Mouse (Mus musculus) heart, adult 2 months (tissue): ENCODE data around the gene Mapkap1. TPM values are rescaled to one million over a fixed set of nuclear protein-coding genes. Genes with fewer than 3 reads are reported as not detected.
A peak's percentile ranks its signal among the peaks of the same experiment; 100 is the strongest.

Experiments used
- DNase-seq, 2 experiments: peaks; one replicate each; pipeline ENCODE4 v3.0.0; 2021
- H3K27ac ChIP-seq: fragments of 200-600 bp; 2 replicates; pipeline ENCODE4 v1.8.1; 2022
- H3K27me3 ChIP-seq: fragments of 200-500 bp; 2 replicates; pipeline ENCODE4 v1.6.1; 2012; ENCODE audit warnings: mild to moderate bottlenecking, low read length, inconsistent platforms, mixed read lengths; ENCODE audit not compliant: control insufficient read depth, insufficient read depth
- H3K36me3 ChIP-seq: fragments of 200-500 bp; 2 replicates; pipeline ENCODE4 v1.6.1; 2012; ENCODE audit warnings: low read length, inconsistent platforms; ENCODE audit not compliant: control insufficient read depth, insufficient read depth
- H3K4me1 ChIP-seq: fragments of 200-500 bp; 2 replicates; pipeline ENCODE4 v1.6.1; 2011; ENCODE audit warnings: low read length; ENCODE audit not compliant: control insufficient read depth, insufficient read depth
- H3K4me3 ChIP-seq: fragments of 200-600 bp; 2 replicates; pipeline ENCODE4 v1.8.1; 2022
- H3K79me2 ChIP-seq: fragments of 200-500 bp; replicated peaks from 2 replicates; pipeline ENCODE4 v1.6.1; 2012; ENCODE audit warnings: mild to moderate bottlenecking, inconsistent platforms, low read length, moderate library complexity, mixed read lengths; ENCODE audit not compliant: control insufficient read depth, insufficient read depth
- H3K9ac ChIP-seq: fragments of 200-500 bp; 2 replicates; pipeline ENCODE4 v1.6.1; 2012; ENCODE audit warnings: low read depth, mild to moderate bottlenecking, control low read depth, inconsistent platforms, low read length, mixed read lengths
- CTCF ChIP-seq: fragments of 200-600 bp; IDR thresholded peaks from 2 replicates; pipeline ENCODE4 v1.8.1; 2022; ENCODE audit warnings: antibody characterized with exemption, mild to moderate bottlenecking, moderate library complexity
- EP300 ChIP-seq: fragments of 200-500 bp; IDR thresholded peaks from 2 replicates; pipeline ENCODE4 v1.6.1; 2011; ENCODE audit warnings: low read depth, low read length, control low read depth; ENCODE audit not compliant: insufficient read depth
- POLR2A ChIP-seq: fragments of 200-500 bp; IDR thresholded peaks from 2 replicates; pipeline ENCODE4 v1.6.1; 2011; ENCODE audit warnings: mild to moderate bottlenecking, low read depth, low read length, control low read depth; ENCODE audit not compliant: insufficient read depth
- WGBS: fragments of 180-500 bp; shearing (Covaris S2); methylation state at CpG from one replicate; pipeline ENCODE4 v1.1.7; 2018; 5-methylcytosine and 5-hydroxymethylcytosine counted together
- intact Hi-C: fragments of 180-260 bp; cut with DNase I; formaldehyde crosslinking; loops from one replicate; pipeline ENCODE4 v1.15.1; 2025
- polyA plus RNA-seq: library from polyadenylated mRNA; depleted of rRNA; stranded (reverse); fragments of >200 nt; gene quantifications from 2 replicates; pipeline ENCODE4 v1.2.3, GENCODE M21; 2012
- total RNA-seq, 2 experiments: library from RNA; stranded (reverse); gene quantifications; 2 replicates each; pipeline ENCODE4 v1.2.3; 2021

Gene Mapkap1
- total and polyA plus RNA-seq, 3 experiments = 30.6 to 70.1 (median 63.6) TPM

- Histone ChIP-seq H3K36me3 (peaks cover 5% of the 10 kb centered on the region), H3K27me3 (no peaks in the 10 kb centered on the region), H3K79me2 (no peaks in the 10 kb centered on the region), H3K4me1 (peaks cover 4% of the 10 kb centered on the region), H3K27ac (no peak overlapping the region), H3K9ac (no peak overlapping the region), H3K4me3 (no peak overlapping the region)
- no peak for DNase-seq
- 90% methylated on average over 4 of the region's 4 CpGs for WGBS
- intact Hi-C loops = no loop called here
- no peak for TF ChIP-seq POLR2A
- no peak for TF ChIP-seq EP300
- no peak for TF ChIP-seq CTCF
Measured at GRCm38 (mm10) chr2:34573073-34573472, 166.5 kb downstream of the Mapkap1 start.

GRCm38 (mm10) chr2:34588546-34588945 lies 182.0 kb downstream of the Mapkap1 start:
- no peak overlapping the region for H3K9ac ChIP-seq
- no peak for TF ChIP-seq CTCF
- TF ChIP-seq POLR2A = no peak
- TF ChIP-seq EP300 = no peak
- H3K4me3 ChIP-seq = no peak overlapping the region
- H3K4me1 ChIP-seq = no peaks in the 10 kb centered on the region; the same call in 1 of the 2 replicates
- H3K27ac ChIP-seq = no peak overlapping the region
- DNase-seq = no peak
- 77% methylated on average over 8 of the region's 8 CpGs for WGBS
- no peaks in the 10 kb centered on the region for H3K36me3 ChIP-seq
- intact Hi-C loops = no loop called here
- H3K27me3 ChIP-seq = no peaks in the 10 kb centered on the region
- H3K79me2 ChIP-seq = no peaks in the 10 kb centered on the region

DNA sequence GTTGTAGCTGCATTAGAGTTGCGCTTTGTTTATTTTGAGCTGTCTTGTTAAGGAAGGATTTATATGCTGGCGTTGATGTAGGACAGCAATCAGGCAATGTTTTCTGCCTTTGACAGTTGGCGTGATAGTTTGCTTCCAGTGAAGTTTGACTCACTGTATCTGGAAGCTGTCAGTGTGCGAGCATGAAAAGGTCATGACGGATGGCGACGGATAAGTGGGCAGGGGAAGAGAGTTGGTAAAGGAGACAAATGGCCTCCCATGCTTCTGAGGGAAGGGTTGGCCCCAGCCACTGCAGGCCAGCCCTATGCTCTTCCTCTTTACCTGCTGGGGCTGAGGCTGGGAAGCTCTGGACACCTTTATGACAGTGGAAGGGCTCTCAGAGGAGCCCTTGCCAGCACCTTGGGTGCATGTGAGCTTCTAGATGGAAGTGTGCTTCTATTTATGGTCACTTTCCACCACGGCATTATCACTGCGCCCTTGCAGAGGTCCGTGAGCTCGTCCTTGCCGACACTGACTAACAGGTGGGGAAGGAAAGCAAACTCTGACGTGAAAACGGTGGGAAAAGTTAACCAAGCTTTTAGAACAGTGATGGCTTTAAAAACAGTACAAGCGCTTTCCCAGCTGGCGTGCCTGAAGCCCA lies 185.3 kb downstream of the Mapkap1 start:
- 50% methylated on average over 16 of the region's 16 CpGs for WGBS
- Histone ChIP-seq H3K4me3 (no peak overlapping the region), H3K27me3 (no peaks in the 10 kb centered on the region), H3K27ac (peak overlapping the region; percentile 75), H3K36me3 (no peaks in the 10 kb centered on the region), H3K9ac (no peak overlapping the region), H3K4me1 (peaks cover 2% of the 10 kb centered on the region; the same call in 1 of the 2 replicates), H3K79me2 (no peaks in the 10 kb centered on the region)
- TF ChIP-seq CTCF = no peak
- peak; percentile 32 to 35 for DNase-seq
- intact Hi-C loops = no loop called here

DNA sequence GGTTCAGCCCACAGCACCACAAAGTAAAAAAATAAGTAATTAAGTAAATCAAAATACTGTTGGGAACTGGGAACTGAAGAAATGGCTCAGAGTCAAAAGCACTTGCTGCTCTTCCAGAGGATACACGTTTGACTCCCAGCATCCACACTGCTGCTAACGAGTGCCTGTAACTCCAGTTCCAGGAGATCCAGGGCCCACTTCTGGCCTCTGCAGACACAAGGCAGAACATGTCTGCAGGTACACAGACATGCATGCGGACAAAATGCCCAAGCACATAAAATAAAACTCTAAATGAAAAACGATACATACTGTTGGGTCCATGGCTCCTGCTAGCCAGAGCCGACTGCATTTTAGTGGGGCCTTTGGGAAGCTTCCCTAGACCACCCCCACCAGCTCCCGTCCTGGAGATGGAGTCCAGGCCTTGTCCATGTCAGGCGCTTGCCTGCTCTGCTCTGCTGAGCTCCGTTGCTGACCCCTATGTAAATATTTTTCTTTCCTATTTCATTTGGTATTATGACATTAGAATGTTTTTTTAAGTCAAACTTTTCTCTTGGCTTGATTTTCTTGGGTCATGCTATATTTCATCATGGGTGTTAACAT lies 185.9 kb downstream of the Mapkap1 start:
- H3K4me1 ChIP-seq = peaks cover 2% of the 10 kb centered on the region; the same call in 1 of the 2 replicates
- intact Hi-C loops = no loop called here
- no peak overlapping the region for H3K9ac ChIP-seq
- TF ChIP-seq CTCF (no peak), EP300 (no peak), POLR2A (no peak)
- H3K36me3 ChIP-seq = no peaks in the 10 kb centered on the region
- peak overlapping the region; percentile 75 for H3K27ac ChIP-seq
- H3K79me2 ChIP-seq = no peaks in the 10 kb centered on the region
- no peak overlapping the region for H3K4me3 ChIP-seq
- 68% methylated on average over 8 of the region's 8 CpGs for WGBS
- no peaks in the 10 kb centered on the region for H3K27me3 ChIP-seq
- DNase-seq = no peak

DNA sequence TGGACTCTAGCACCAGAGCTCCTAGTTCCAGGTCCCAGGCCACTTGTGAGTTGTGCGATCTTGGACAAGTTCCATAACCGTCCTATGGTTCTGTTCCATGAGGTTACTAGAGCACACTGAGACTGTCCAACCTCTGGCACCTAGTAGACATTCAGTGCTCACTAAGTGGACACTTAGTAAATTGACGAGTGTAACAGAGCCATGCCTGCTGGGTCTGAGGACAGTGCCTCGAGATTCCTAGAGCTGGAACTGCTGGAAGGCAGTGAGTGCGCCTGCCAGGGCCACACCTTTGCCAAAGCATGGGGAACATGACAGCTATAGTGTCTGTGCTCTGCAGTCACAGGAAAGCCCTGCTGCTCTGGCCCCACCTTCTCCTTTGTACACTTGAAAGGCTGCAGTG lies 187.4 kb downstream of the Mapkap1 start:
- Histone ChIP-seq H3K4me3 (no peak overlapping the region), H3K9ac (no peak overlapping the region), H3K36me3 (no peaks in the 10 kb centered on the region), H3K27me3 (no peaks in the 10 kb centered on the region), H3K4me1 (peaks cover 2% of the 10 kb centered on the region; the same call in 1 of the 2 replicates), H3K79me2 (no peaks in the 10 kb centered on the region), H3K27ac (peak overlapping the region; percentile 23; the same call in 1 of the 2 replicates)
- 55% methylated on average over 5 of the region's 5 CpGs for WGBS
- intact Hi-C loops = no loop called here
- DNase-seq = peak; percentile 40 to 54
- no peak for TF ChIP-seq CTCF
- TF ChIP-seq EP300 = no peak
- no peak for TF ChIP-seq POLR2A

- H3K79me2 ChIP-seq = no peaks in the 10 kb centered on the region
- TF ChIP-seq CTCF = no peak
- no peak for TF ChIP-seq EP300
- no peak for TF ChIP-seq POLR2A
Measured at GRCm38 (mm10) chr2:34599606-34600255, 193.2 kb downstream of the Mapkap1 start.

More at GRCm38 (mm10) chr2:34599606-34600255, 193.2 kb downstream of the Mapkap1 start:
- WGBS = 90% methylated on average over 5 of the region's 5 CpGs
- DNase-seq = no peak
- no peak overlapping the region for H3K27ac ChIP-seq
- no peaks in the 10 kb centered on the region for H3K4me1 ChIP-seq
- no peak overlapping the region for H3K4me3 ChIP-seq
- H3K9ac ChIP-seq = no peak overlapping the region
- H3K36me3 ChIP-seq = no peaks in the 10 kb centered on the region
- intact Hi-C loops = no loop called here
- H3K27me3 ChIP-seq = no peaks in the 10 kb centered on the region
